Mouse (Mus musculus): ENCODE results near the gene Zcrb1. TPM values are rescaled to one million over a fixed set of nuclear protein-coding genes. Genes with fewer than 3 reads are reported as not detected.
"Not testable (repeated sequence)": the region's sequence is repeated elsewhere in the genome, so short reads cannot be mapped to it uniquely, and the experiment has no call there.

The Zcrb1 gene
- 10 to 100 TPM; 77.8 to 85.7 TPM for total RNA-seq (2021)
- long read RNA-seq, experiment 1, transcript Zcrb1-201 (8 exons, 877 nt): major isoform, 112 of 157 reads
- long read RNA-seq, experiment 1, partial matches to known transcripts: 36 of 157 reads
- long read RNA-seq, experiment 1, other reads (novel, unspliced or antisense): 7 of 157 reads
- long read RNA-seq, experiment 2, transcript Zcrb1-201 (8 exons, 877 nt): major isoform, 47 of 53 reads
- long read RNA-seq, experiment 2, partial matches to known transcripts: 1 of 53 reads
- long read RNA-seq, experiment 2, other reads (novel, unspliced or antisense): 4 of 53 reads

DNA sequence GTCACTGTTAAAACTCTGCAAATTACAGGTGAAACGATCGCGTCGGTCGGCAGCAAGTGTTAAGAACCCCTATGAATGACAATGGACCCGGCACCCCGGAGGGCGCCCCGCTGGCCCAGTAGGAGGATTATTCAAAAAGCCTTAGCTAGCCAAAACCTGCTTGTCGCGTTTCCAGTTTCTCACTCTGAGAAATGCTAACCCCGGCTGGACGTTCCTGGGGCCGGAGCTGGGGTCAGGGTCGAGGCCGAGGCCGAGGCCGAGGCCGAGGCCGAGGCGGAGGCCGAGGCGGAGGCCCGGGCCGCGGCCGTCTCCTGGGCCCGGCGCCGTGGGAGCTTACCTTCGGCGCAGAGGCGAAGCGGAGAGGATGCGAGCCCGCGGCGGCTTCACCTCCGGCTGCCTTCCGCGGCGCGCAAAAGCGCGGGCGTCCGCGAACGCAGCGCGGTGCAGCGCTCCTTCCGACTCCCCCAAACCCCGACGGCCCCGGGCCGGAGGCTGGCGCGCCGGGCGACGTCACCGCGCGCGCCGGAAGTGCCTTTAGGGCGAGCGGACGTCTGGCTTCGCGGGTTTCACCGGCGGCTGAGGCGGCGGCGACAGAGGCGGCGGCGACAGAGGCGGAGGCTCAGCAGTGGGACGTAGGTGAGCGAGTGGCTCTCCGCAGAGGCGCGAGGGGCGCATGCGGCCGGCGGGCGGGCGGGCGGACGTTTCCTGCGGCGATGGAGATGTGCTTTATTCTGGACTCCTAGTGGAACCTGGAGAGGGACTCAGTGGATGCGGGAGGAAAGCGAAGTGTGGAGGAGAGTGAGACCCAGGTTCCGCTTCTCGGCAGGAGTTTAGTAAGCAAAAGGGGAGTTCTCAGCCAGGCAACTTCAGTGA, at the start of gene Zcrb1, which contains the start of gene Pphln1:
TSS of gene Zcrb1 (minus strand) at position 509 of the 873 bp plus-strand sequence.
TSS of gene Pphln1 (plus strand) at position 525 of the 873 bp plus-strand sequence.
- peak; percentile 90 to 91 for DNase-seq

DNA sequence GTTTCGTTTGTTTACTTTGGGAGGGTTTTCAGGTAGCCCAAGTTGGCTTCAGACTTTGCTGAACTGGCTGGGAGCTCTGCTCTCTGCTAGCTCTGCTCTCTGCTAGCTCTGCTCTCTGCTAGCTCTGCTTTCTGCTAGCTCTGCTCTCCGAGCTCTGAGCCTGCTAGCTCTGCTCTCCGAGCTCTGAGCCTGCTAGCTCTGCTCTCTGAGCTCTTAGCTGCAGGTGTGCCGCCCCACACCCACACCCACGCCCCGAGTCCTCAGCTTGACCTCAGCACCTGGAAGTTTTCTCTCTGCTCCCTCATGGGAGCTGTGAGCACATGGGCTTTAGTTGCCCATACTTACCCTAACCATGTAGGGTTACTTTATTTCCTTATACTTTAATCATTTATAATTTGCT, 45.5 kb upstream of the Zcrb1 start:
- DNase-seq: no peak

GRCm38 (mm10) chr15:93442271-93442670, 44.1 kb upstream of the Zcrb1 start:
- peak in 1 of 2 experiments; percentile 16 for DNase-seq

- DNase-seq: peak; percentile 52 to 65
Observed at GRCm38 (mm10) chr15:93438663-93439062, 40.5 kb upstream of the Zcrb1 start.

- DNase-seq: no peak
Observed at GRCm38 (mm10) chr15:93435998-93436397, 37.9 kb upstream of the Zcrb1 start.

- DNase-seq: no peak
Observed at GRCm38 (mm10) chr15:93433811-93434210, 35.7 kb upstream of the Zcrb1 start.

GRCm38 (mm10) chr15:93422537-93422936, 24.4 kb upstream of the Zcrb1 start:
- no peak for DNase-seq

- peak; percentile 5 to 11 for DNase-seq
Observed at GRCm38 (mm10) chr15:93420596-93420995, 22.5 kb upstream of the Zcrb1 start.

DNA sequence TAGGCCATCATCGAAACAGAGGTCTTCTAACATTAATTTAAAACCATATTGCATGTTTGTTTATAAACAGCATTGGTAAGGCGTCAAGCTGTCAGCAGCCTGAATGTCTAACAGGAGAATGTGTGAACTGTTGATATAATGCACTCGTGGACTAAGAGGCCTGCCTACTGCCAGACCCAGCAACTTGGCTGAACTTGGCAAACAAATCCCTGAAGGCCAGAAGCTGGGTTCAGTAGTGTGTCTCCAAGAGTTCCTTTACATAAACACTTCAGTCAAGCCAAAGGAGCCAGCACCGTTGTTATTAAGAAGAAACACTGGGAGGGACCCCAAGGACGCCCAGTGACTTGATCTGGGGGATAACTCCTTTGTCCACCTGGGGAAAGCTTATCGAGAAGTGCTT, 18.2 kb upstream of the Zcrb1 start:
- DNase-seq: no peak

DNA sequence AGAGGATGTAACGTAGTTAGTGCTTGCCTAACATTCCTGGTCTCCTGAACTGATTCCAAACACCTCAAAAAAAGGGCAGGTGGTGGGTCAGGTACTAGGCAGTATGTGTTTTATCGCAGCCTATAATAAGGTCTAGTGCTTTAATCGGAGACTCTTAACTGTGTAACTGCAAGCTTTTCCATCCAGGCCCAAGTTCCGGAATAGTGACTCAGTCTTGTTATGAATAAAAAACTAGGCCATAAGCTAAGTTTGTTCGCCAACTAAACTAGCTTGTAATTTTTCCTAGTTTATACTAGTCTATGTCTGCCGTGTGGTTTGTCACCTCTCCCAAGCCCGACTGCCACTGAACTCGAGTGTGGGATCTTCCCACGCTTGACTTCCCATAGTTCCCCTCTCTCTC, 16.3 kb upstream of the Zcrb1 start:
- no peak for DNase-seq

GRCm38 (mm10) chr15:93412445-93412844, 14.3 kb upstream of the Zcrb1 start:
- no peak for DNase-seq

DNA sequence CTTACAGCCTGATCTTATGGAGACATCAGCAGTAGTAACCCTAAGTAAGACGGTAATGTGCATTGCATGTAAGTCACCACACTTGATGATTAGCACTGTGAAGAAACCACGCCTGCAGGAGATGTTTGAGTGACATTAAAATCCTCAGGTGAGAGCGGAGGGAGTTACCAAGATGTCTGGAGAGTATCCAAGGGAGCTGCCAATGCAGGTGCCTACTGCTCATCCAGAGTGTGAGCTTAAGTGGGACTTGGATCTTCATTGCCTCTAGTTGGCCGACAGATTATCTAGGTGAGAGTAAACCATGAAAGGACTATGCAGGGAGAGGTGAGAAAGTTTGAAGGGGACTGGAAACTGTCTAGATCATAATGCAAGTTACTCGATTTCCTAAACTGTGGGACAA, 8.4 kb upstream of the Zcrb1 start:
- DNase-seq: no peak

DNA sequence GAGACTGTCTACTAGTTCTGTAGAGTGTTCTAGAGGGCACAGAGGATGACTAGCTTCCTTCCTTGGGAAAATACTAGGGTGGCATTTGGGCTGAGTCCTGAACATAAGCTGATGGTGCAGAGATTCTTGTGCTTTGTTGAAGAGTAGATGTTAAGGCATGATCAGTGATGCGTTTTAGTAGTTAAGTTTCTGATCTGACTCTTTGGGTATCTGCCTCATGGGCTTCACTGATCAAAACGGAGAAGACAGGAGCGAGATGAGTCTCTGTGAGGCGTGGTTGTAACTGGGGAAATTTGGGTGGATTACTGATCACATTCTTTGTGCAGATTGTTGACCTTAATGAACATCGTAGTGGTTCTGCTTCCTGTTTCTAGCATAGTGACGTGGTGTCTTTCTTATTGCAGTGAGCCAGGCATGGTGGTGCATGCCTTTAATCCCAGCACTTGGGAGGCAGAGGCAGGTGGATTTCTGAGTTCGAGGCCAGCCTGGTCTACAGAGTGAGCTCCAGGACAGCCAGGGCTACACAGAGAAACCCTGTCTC, 7.4 kb upstream of the Zcrb1 start:
- no peak for DNase-seq

DNA sequence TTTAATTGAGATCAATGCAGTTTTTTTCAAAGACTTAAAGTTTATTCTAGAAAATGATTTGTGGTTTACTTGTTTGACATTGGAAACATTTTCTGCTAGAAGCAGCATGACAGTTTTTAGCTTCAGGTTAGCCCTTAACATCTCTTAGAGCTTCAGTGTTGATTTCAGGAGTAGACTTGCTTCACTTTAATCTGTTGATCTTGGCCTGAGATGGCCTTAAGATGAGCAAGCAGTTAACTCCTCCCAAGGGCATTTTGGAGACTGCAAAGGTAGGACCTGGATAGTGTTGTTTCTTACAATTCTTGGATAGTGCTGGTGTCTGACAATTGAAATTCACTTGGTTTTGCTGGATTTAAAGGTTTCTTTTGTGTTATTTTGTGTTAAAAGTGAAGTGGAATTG, 6.7 kb upstream of the Zcrb1 start:
- no peak for DNase-seq

DNA sequence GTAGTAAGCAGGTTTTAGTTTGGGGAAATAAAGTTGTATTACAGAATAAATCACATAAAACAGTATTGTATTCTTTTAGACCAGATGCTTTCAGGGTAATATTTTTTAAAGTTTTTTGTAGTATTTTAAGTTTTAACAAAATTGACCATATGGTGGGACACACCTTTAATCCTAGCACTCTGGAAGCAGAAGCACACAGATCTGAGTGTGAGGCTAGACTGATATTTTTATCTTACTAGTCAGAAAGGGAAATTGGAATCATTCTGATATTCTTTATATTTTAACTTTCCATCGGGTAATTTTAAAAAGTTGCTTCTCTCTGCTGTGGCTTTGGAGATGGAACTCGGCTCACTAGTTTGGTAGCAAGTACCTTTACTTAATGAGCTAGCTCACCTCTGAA, 4.6 kb upstream of the Zcrb1 start:
- no peak for DNase-seq

- no peak for DNase-seq
Observed at GRCm38 (mm10) chr15:93401446-93401845, 3.3 kb upstream of the Zcrb1 start.

- DNase-seq: peak; percentile 4 to 5
Observed at GRCm38 (mm10) chr15:93398699-93399540, 786 bp upstream of the Zcrb1 start.

GRCm38 (mm10) chr15:93397269-93397668, 865 bp downstream of the Zcrb1 start:
- DNase-seq: no peak

- DNase-seq: no peak
Observed at GRCm38 (mm10) chr15:93381337-93381736, 16.8 kb downstream of the Zcrb1 start.

GRCm38 (mm10) chr15:93379177-93379576, 19.0 kb downstream of the Zcrb1 start:
- peak in 1 of 2 experiments; percentile 19 for DNase-seq

GRCm38 (mm10) chr15:93375696-93376095, 22.4 kb downstream of the Zcrb1 start:
- DNase-seq: no peak

DNA sequence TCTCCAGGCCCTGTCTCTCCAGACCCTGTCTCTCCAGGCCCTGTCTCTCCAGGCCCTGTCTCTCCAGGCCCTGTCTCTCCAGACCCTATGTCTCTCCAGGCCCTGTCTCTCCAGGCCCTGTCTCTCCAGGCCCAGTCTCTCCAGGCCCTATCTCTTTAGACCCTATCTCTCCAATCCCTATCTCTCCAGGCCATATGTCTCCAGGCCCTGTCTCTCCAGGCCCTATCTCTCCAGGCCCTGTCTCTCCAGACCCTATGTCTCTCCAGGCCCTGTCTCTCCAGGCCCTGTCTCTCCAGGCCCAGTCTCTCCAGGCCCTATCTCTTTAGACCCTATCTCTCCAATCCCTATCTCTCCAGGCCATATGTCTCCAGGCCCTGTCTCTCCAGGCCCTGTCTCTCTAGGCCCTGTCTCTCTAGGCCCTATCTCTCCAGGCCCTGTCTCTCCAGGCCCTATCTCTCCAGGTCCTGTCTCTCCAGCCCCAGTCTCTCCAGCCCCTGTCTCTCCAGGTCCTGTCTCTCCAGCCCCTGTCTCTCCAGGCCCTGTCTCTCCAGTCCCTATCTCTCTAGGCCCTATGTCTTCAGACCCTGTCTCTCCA, 25.5 kb downstream of the Zcrb1 start:
- DNase-seq: not testable (repeated sequence)

Measured in adrenal gland, postnatal 36 days (tissue).